Mouse (Mus musculus) layer of hippocampus, adult 11-12 months (tissue): Measurements from ENCODE around the gene Enpep.

ENCODE experiments used
- DNase-seq: peaks from one replicate; pipeline ENCODE4 v3.0.0; 2022; ENCODE audit warnings: low spot score

Gene Enpep

GRCm38 (mm10) chr3:129312511-129312910 lies 20.0 kb downstream of the Enpep start:
- DNase-seq = no peak

GRCm38 (mm10) chr3:129311951-129312350 lies 20.6 kb downstream of the Enpep start:
- DNase-seq = no peak

- no peak for DNase-seq
Measured at GRCm38 (mm10) chr3:129309926-129310325, 22.6 kb downstream of the Enpep start.

DNA sequence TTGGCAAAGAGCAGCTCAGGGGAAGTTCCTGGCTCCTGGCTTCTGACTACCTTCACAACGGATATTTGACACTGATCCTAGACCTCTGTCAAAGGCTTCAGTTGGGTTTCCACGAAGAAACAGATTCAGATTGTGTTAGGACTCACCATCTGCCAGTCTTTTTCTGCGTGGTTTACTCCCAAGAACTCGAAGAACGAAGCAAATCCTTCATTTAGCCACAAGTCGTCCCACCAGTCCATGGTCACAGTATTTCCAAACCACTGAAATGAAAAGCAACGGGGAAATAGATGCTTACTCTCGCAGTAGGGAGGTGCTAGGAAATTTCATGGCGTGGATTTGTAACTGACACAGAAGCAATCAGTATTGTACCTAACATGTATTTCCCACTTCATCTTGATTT lies 23.6 kb downstream of the Enpep start:
- no peak for DNase-seq

- peak; percentile 14 for DNase-seq
Measured at GRCm38 (mm10) chr3:129308102-129308752, 24.3 kb downstream of the Enpep start.

DNA sequence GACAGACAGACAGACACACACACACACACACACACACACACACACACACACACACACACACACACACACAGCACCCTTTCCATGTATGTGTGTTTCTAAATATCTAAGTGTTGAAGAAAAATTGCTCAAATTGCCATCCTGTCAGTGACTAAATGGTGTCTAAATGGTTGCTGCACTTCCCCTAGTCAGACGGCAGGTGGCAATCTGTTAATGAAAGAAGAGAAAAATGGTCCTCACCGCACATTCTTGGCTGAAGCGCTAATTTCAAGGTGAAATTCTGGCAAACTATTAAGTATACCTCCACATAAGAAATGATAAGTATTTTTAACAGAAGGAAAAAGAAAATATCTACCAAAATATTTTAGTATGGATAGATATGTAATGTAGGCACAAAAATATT lies 28.6 kb downstream of the Enpep start:
- peak; percentile 7 for DNase-seq

DNA sequence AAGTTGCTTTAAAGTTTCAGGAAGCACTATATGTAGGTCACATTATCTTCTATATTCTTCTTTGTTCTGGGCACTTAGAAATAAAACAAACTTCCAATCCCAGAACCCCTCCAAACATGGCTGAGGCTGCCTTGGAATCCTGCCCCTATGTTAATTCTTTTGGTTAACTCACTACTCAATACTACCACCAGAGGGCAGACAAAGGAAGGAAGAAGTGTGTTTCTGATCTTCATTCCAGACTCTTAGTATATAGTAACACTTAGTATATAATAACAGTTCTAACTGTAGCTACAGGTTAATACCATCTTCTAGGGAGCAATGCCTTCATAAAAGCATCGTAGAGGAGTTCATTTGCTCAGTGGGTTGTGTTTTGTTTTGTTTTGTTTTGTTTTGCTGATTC lies 32.6 kb downstream of the Enpep start:
- DNase-seq = peak; percentile 15

DNA sequence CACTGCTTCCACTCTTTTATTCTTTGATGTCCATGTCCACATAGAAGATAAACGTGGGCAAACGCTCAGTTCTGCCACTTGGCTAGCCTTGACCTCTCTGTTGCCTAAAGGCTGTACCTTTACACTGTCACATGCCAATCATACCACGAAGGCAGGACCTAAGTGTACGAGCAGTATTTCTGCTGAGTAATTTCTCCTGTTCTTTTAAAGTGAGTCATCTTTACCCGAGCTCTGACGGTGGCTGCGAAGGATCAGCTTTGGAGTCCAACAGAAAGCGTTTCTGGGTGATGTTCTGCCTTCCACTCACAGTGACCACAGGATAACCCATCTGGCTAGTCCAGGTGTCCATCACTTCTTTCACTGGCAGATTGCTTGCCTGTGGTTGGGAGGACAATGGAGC lies 33.9 kb downstream of the Enpep start:
- no peak for DNase-seq

GRCm38 (mm10) chr3:129296994-129297393 lies 35.5 kb downstream of the Enpep start:
- DNase-seq = no peak

- DNase-seq = no peak
Measured at GRCm38 (mm10) chr3:129295883-129296282, 36.6 kb downstream of the Enpep start.

- no peak for DNase-seq
Measured at GRCm38 (mm10) chr3:129289536-129289935, 43.0 kb downstream of the Enpep start.

- DNase-seq = no peak
Measured at GRCm38 (mm10) chr3:129287140-129287539, 45.4 kb downstream of the Enpep start.

DNA sequence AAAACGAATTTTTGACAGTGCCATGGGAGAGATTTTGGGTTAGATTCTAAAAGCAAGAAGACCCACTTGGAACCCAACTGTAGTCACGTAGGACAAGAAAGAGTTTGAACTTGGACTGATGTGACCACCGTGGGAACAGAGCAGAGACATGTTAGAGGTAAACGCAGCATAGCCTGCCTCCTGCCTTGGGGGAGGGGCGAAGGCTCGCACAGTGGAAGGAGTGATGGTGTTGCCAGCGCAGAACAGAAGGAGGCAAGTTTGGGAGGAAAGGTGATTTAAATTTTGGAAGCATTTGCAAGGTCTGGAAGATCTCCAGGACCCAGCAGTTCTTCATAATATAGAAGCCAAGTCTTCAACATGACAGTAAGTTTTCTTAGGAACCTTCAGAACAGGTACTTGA lies 46.1 kb downstream of the Enpep start:
- DNase-seq = no peak

- no peak for DNase-seq
Measured at GRCm38 (mm10) chr3:129284326-129284725, 48.2 kb downstream of the Enpep start.

GRCm38 (mm10) chr3:129279441-129279840 lies 53.1 kb downstream of the Enpep start:
- DNase-seq = no peak

DNA sequence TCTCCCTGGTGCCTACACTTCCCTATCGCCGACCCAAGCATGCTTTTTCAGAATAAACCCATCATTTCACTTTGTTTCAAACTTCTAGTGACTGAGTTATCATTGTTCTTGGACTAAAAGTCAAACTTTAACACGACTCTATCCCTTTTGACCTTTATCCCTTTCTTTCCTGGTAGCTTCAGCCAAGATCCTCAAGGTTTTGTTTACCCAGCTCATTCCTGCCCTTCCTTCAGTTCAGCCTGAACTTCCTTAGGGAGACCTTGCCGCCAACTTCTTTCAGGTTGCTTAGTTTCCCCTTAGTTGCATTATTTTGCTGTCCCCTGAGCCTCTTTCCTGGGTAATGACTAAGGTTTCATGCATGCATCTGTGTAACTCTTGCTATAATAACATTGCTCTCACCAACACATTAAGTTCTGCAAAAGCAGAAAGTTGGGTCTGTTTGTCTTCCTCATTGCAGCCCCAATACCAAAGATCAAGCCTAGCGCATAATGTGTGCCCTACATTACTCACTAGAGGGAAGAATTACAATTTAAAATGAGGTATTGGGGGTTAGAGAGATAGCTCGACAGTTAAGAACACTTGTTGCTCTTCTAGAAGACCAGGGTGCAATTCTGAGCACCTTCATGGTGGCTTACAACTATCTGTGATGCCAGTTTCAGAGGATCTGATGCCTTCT lies 59.2 kb downstream of the Enpep start:
- DNase-seq = no peak

GRCm38 (mm10) chr3:129270044-129270443 lies 62.5 kb downstream of the Enpep start:
- no peak for DNase-seq

GRCm38 (mm10) chr3:129268886-129269683 lies 63.4 kb downstream of the Enpep start:
- no peak for DNase-seq

- no peak for DNase-seq
Measured at GRCm38 (mm10) chr3:129258497-129258896, 74.0 kb downstream of the Enpep start.

DNA sequence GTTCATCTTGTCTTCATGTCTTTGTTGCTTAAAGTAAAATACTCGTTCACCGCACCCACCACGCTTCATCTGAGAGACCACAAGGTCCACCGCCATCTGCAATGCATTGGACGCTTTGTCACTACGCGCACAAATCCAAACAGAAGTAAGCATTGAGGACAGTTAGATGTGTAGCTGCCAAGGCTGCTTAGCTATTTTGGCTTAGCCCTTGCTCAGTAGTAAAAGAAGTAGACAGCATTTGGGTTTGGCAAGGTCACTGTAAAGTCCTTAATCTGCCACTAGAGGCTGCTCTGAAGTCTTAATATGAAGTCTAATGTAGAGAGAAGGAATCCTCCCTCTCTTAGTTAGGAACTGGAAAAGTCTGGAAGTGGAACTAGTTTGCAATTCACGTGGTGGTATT lies 75.8 kb downstream of the Enpep start:
- DNase-seq = peak; percentile 5

GRCm38 (mm10) chr3:129256283-129256682 lies 76.2 kb downstream of the Enpep start:
- no peak for DNase-seq

- peak; percentile 21 for DNase-seq
Measured at GRCm38 (mm10) chr3:129254246-129254645, 78.3 kb downstream of the Enpep start.

- no peak for DNase-seq
Measured at GRCm38 (mm10) chr3:129250997-129251396, 81.5 kb downstream of the Enpep start.
